Mouse (Mus musculus) midbrain, embryonic 15.5 days (tissue): ENCODE data around the gene Emx1. TPM values are rescaled to one million over a fixed set of nuclear protein-coding genes. Genes with fewer than 3 reads are reported as not detected.

Experiments used
- ATAC-seq: fragments of 200-750 bp; cut with Nextera tagmentation; replicated peaks from 2 replicates; pipeline ENCODE4 v1.8.0; 2017; ENCODE audit warnings: moderate TSS enrichment
- H3K27ac ChIP-seq: fragments of 300-500 bp; sonication (generic); 2 replicates; pipeline ENCODE4 v1.5.1; 2015; ENCODE audit warnings: mild to moderate bottlenecking, inconsistent platforms
- H3K27me3 ChIP-seq: fragments of 300-500 bp; sonication (generic); replicated peaks from 2 replicates; pipeline ENCODE4 v1.6.1; 2015; ENCODE audit warnings: inconsistent platforms
- H3K36me3 ChIP-seq: fragments of 300-500 bp; sonication (generic); replicated peaks from 2 replicates; pipeline ENCODE4 v1.6.1; 2015; ENCODE audit warnings: inconsistent platforms
- H3K4me1 ChIP-seq: fragments of 300-500 bp; sonication (generic); 2 replicates; pipeline ENCODE4 v1.6.1; 2015; ENCODE audit warnings: inconsistent platforms
- H3K4me2 ChIP-seq: fragments of 300-500 bp; sonication (generic); 2 replicates; pipeline ENCODE4 v1.6.1; 2015; ENCODE audit warnings: inconsistent platforms, mild to moderate bottlenecking, moderate library complexity
- H3K4me3 ChIP-seq: fragments of 300-500 bp; sonication (generic); 2 replicates; pipeline ENCODE4 v1.5.1; 2015; ENCODE audit warnings: mild to moderate bottlenecking, inconsistent platforms
- H3K9ac ChIP-seq: fragments of 300-500 bp; sonication (generic); 2 replicates; pipeline ENCODE4 v1.6.1; 2015; ENCODE audit warnings: mild to moderate bottlenecking, inconsistent platforms
- H3K9me3 ChIP-seq: fragments of 300-500 bp; sonication (generic); 2 replicates; pipeline ENCODE4 v1.6.1; 2016; ENCODE audit warnings: inconsistent platforms
- WGBS: fragments of 180-500 bp; shearing (Covaris S2); methylation state at CpG from one replicate; pipeline ENCODE4 v1.1.7; 2015; ENCODE audit warnings: mixed read lengths; 5-methylcytosine and 5-hydroxymethylcytosine counted together
- polyA plus RNA-seq: library from polyadenylated mRNA; unstranded; fragments of >200 nt; fragmentation: Nextera tagmentation; extraction: Ambion mirVana; gene quantifications from 2 replicates; pipeline ENCODE4 v1.2.1, GENCODE M21; 2015

Emx1 gene
- polyA plus RNA-seq, 1 experiment from 2014 or later: 1.4 TPM

DNA sequence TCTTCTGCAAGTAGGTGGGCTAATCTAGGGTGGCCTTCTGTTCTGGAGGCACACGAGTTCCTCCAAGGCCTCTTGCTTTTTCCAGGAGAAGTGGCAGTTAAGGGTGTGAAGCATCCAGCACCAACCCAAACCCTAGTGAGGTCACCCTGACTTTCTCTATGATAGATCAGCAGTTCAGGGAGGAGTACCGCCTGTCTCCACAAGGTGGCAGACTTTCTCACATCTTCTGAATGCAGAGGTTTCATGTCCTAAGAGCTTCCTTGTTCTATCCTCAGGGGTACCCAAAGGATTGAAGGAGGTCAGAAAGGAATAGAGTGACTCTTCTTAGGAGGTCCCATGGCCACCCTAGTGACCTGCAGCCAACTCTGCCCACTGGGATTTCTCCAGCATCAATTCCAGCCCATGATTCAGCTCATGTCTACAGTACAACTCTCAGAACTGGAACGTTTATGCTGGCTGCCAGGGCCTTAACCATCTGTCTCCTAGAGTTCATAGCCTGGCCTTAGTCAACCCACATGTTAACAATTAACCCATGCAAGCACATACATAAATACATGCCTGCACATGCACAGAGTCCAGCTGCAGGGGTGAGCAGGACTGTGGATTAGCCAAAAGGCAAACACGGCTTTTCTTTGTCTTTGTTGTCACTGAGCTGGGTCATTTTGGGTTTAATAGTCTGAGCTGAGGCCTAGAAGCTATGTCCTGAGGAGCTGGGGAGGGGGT is 26.9 kb upstream of the Emx1 start:
- H3K27me3 ChIP-seq: no peaks in the 10 kb centered on the region

DNA sequence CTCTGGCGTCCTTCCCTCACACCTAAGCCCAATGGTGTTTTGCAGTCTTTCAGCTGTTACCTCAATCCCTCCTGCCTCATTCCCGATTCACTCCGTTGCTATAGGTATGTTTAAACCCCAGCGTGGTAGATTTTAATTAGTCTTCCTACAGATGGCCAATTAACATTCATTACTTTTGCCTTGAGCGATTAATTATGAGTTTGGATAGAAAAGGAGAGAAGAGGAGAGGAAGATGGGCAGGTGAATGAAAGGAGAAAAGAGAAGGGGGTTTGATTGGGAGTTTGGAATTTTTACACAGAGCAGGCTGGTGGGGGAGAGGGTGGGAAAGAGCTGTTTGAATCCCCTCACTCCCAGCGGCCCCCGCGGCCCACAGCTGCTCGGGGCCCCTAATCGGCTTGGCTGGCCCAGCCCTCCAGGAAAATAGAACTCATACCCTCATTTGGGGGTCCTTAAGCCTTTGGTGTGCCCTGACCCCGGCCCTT is 21.8 kb upstream of the Emx1 start:
- H3K27me3 ChIP-seq: no peaks in the 10 kb centered on the region
- no peaks in the 10 kb centered on the region for H3K9me3 ChIP-seq
- H3K4me1 ChIP-seq: peaks cover 9% of the 10 kb centered on the region
- H3K27ac ChIP-seq: 0 out of 2 replicates have a peak overlapping the region, but pooled peaks have one; percentile 38
- H3K9ac ChIP-seq: no peak overlapping the region
- no peak overlapping the region for H3K4me3 ChIP-seq
- no peak overlapping the region for H3K4me2 ChIP-seq
- no peaks in the 10 kb centered on the region for H3K36me3 ChIP-seq
- 28% methylated on average over 11 of the region's 11 CpGs for WGBS
- ATAC-seq: no peak

More for the DNA sequence above, 26.9 kb upstream of the Emx1 start:
- Histone ChIP-seq H3K27ac (no peak overlapping the region), H3K4me3 (no peak overlapping the region), H3K4me2 (no peak overlapping the region), H3K9me3 (no peaks in the 10 kb centered on the region), H3K9ac (no peak overlapping the region), H3K4me1 (peaks cover 4% of the 10 kb centered on the region), H3K36me3 (no peaks in the 10 kb centered on the region)
- no peak for ATAC-seq
- WGBS: 36% methylated on average over 4 of the region's 4 CpGs

DNA sequence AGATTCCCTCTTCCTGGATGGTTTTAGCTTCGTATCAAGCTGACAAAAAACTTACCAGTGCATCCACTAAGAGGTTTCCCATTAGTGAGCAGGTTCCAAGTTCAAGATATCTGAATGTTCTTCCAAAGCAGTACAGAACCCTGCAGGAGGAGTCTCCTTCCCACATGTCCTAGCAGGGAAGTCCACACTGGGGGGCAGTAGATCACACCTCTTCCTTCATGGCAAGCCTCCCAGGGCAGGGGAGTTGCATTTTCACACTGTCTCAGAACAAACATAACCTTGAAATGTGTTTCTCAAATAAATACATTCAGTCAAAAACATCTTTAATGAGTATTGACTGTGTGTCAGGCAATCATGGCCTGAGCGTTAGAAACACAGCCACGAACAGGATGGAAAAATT is 7.7 kb upstream of the Emx1 start:
- ATAC-seq: no peak
- Histone ChIP-seq H3K36me3 (no peaks in the 10 kb centered on the region), H3K27ac (no peak overlapping the region)

DNA sequence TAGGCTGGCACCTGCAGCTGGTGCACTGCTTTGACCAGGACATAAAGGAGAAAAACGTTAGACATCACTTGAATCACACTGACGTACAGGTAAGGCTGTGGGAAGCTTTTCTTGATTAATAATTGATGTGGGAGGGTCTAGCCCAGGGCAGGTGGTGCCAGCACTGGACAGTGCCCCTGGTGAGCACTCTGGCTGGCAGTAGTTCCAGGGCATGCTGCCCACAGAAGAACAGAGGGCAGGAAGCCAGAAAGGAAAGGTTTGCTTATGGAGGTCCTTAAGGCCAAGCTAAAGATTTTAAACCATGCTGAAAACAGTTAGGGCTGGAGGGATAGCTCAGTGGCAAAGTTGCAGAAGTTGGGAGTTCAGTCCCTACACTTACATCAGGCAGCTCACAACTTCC is 7.2 kb upstream of the Emx1 start:
- WGBS: 70% methylated on average over 2 of the region's 2 CpGs
- Histone ChIP-seq H3K27me3 (peaks cover 11% of the 10 kb centered on the region), H3K4me3 (no peak overlapping the region), H3K36me3 (no peaks in the 10 kb centered on the region), H3K9ac (no peak overlapping the region), H3K4me1 (no peaks in the 10 kb centered on the region), H3K27ac (no peak overlapping the region), H3K9me3 (no peaks in the 10 kb centered on the region), H3K4me2 (no peak overlapping the region)
- no peak for ATAC-seq

More for the DNA sequence above, 7.7 kb upstream of the Emx1 start:
- 79% methylated on average over 3 of the region's 3 CpGs for WGBS
- peaks cover 9% of the 10 kb centered on the region for H3K27me3 ChIP-seq
- no peak overlapping the region for H3K9ac ChIP-seq
- H3K4me1 ChIP-seq: no peaks in the 10 kb centered on the region
- no peak overlapping the region for H3K4me2 ChIP-seq
- H3K4me3 ChIP-seq: no peak overlapping the region
- no peaks in the 10 kb centered on the region for H3K9me3 ChIP-seq

DNA sequence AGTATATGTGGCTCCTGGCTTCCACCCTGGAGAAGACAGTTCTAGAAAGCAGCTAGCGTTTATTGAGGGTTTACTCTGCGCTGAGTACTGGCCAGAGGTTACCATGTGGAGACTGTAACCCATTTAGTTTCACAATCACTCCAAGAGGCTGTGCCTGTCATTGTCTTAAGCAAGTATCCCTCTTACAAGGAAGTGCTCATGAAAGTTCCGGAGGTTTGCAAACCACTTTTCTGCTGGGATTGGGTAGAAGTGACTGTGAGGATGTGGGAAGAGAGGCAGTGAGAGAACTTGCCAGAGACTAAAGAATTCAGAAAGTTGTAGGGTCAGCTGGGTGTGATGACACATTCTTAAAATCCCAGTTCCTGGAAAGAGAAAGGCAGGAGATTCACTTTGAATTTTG is 3.3 kb upstream of the Emx1 start:
- 59% methylated on average over 3 of the region's 3 CpGs for WGBS
- H3K27ac ChIP-seq: no peak overlapping the region
- H3K4me3 ChIP-seq: no peak overlapping the region
- ATAC-seq: no peak
- H3K4me2 ChIP-seq: no peak overlapping the region
- H3K36me3 ChIP-seq: no peaks in the 10 kb centered on the region
- no peaks in the 10 kb centered on the region for H3K9me3 ChIP-seq
- H3K27me3 ChIP-seq: peaks cover 35% of the 10 kb centered on the region
- H3K9ac ChIP-seq: no peak overlapping the region
- H3K4me1 ChIP-seq: peaks cover 30% of the 10 kb centered on the region

DNA sequence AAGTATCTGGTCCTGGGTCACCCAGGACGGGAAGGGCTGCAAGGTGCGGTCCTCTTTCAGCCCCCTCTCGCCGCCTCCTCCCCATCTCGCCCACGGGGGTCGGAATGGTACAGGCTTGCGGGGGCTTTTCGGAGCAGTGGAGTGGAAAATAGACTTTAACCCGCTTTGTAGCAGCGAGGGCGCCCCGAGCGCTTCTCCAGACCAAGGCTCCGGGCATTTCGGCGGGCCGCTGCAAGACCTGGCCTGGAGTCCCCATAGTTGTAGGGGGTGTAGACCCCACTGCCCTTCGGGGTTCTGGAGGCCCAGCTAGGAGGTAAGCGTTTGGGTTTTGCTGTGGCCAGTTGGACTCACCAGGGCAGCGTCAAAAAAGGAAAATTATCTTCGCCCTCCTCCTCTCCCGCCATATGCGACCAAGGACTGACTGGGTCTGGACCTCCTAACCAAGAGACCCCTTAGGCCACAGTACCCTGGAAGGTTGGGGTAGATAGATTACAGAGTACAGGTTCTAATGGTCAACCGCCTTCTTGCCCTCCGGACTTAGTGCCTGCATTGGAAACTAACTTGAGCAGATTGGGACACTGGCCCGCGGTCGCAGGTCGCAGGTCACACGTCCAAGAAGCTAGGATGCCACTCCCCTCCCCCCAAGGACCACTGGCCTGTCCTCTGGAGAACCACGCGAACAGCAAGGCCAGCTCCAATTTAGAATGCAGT is 1.1 kb upstream of the Emx1 start:
- Histone ChIP-seq H3K27ac (no peak overlapping the region), H3K9me3 (no peaks in the 10 kb centered on the region), H3K4me1 (peaks cover 43% of the 10 kb centered on the region), H3K27me3 (peaks cover 44% of the 10 kb centered on the region), H3K4me2 (peak overlapping the region; percentile 32), H3K4me3 (peak overlapping the region; percentile 38), H3K36me3 (no peaks in the 10 kb centered on the region), H3K9ac (no peak overlapping the region)
- no peak for ATAC-seq
- 2% methylated on average over 33 of the region's 33 CpGs for WGBS

DNA sequence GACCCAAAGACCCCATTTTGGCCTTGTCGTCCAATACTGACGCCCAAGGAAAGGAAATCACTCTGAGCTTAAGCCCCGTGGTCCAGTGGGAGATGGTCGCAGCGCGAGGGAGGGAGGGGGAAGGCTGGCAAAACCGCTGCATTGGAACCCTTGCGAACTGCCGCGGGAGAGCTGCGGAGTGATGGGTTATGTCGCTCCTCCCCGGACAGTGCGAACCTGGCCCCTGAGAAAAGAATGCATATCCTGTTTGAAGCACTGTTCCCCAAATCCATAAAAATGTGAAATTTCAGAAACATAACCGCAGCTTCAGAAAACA is 536 bp upstream of the Emx1 start:
- Histone ChIP-seq H3K27ac (no peak overlapping the region), H3K9ac (no peak overlapping the region), H3K4me2 (peak overlapping the region; percentile 3; the same call in 1 of the 2 replicates), H3K27me3 (peaks cover 49% of the 10 kb centered on the region), H3K9me3 (no peaks in the 10 kb centered on the region), H3K4me3 (peak overlapping the region; percentile 38; the same call in 1 of the 2 replicates), H3K4me1 (peaks cover 43% of the 10 kb centered on the region), H3K36me3 (no peaks in the 10 kb centered on the region)
- ATAC-seq: no peak
- WGBS: 1% methylated on average over 15 of the region's 15 CpGs

DNA sequence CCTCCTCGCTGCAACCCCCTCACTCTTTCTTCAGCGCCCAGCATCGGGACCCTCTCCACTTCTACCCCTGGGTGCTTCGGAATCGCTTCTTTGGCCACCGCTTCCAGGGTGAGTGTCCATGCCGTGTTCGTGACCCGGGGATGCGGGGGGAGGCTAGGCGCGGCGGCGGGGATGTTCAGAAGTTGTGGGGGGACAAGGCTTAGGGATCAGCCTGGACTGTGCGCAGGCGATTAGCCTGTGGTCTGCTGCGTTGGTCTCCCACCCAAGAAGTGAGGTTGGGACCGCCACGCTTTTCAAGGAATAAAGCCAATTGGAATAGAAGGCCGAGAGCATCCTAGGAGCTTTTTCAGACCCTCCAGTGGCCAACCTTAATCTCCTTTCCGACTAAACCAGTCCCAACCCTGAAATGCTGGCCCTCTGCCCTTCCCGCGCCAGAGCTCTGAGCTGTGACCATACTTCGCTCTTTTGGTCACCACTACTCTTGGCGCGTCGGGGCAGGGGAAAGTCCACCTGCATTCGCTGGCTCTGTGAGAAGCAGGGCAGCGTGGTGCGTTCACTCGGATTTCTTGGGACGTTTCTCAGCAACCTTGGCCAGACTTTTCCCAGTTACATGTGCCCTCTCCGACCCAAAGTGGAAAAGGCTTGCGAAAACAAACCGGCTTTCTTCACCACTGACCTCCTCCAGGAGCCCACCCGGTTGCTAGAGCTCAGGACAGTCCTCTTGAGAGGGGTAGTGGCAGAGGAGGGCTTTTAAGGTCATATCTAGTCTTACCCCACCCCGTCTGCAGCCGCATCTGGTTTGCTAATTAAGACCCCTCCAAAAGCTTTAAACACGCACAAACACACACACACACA is 1.2 kb downstream of the Emx1 start:
- H3K4me2 ChIP-seq: peak overlapping the region; percentile 87
- no peak overlapping the region for H3K9ac ChIP-seq
- no peak overlapping the region for H3K27ac ChIP-seq
- no peaks in the 10 kb centered on the region for H3K36me3 ChIP-seq
- peaks cover 67% of the 10 kb centered on the region for H3K27me3 ChIP-seq
- H3K4me3 ChIP-seq: peak overlapping the region; percentile 38
- no peak for ATAC-seq
- H3K4me1 ChIP-seq: peaks cover 43% of the 10 kb centered on the region
- WGBS: under 1% methylated on average over 39 of the region's 39 CpGs
- no peaks in the 10 kb centered on the region for H3K9me3 ChIP-seq

DNA sequence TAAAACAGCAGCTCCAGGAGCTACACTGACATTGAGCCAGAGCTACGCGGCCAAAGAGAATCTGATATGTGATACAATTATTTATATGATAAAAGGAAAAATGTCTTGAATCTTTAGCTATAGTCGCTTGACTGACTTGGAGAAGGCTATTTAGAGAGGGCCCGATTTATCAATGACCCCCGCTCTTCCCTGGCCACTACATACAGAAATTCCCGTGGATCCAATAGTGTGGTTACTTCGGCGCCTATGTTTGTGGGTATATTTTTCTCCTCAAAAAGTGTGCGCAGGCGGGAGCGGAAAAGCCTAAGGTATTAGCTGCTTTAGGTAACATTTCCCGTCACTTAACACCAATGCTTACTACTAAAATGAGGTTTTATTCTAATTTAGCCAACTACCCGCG is 2.1 kb downstream of the Emx1 start:
- H3K27ac ChIP-seq: no peak overlapping the region
- H3K4me1 ChIP-seq: peaks cover 50% of the 10 kb centered on the region
- H3K27me3 ChIP-seq: peaks cover 69% of the 10 kb centered on the region
- H3K36me3 ChIP-seq: no peaks in the 10 kb centered on the region
- ATAC-seq: no peak
- no peak overlapping the region for H3K4me3 ChIP-seq
- H3K9me3 ChIP-seq: no peaks in the 10 kb centered on the region
- 5% methylated on average over 14 of the region's 14 CpGs for WGBS
- no peak overlapping the region for H3K9ac ChIP-seq
- no peak overlapping the region for H3K4me2 ChIP-seq

DNA sequence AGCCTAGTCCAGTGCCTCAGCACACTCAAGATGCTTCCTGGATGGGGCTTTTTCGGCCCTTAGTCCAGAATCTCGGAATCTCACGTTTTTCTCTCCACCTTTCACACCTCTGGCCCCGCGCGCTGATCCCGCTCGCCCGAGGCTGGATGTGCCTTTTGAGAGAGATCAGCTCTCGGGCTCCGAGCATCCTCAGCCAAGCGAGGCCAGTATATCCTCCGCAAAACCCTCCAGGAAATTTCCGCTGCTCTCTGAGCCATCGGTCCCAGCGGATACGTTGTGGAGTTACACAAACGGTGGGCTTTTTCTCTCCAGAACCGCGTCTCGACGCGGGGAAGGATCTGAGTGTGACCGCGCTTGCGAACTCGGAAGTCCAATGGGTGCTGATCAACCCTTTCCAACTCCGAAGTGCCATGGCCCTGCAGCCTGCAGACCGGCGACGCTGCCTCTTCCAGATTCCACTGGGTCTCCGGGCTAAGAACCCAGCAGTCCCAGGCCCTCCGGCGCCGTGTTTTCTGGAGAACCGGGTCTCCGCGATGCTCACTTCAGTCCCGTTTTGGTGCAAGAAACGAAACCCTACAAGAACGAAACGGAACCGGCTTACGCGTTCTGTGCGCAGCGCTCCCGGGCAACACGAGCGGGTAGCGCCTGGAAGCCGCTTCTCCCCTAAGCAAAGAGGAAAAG is 2.8 kb downstream of the Emx1 start:
- under 1% methylated on average over 52 of the region's 52 CpGs for WGBS
- no peak for ATAC-seq
- peak overlapping the region; percentile 40 for H3K4me2 ChIP-seq
- no peaks in the 10 kb centered on the region for H3K9me3 ChIP-seq
- peaks cover 72% of the 10 kb centered on the region for H3K27me3 ChIP-seq
- no peak overlapping the region for H3K9ac ChIP-seq
- peaks cover 50% of the 10 kb centered on the region for H3K4me1 ChIP-seq
- H3K4me3 ChIP-seq: peak overlapping the region; percentile 25
- H3K27ac ChIP-seq: no peak overlapping the region
- H3K36me3 ChIP-seq: no peaks in the 10 kb centered on the region

DNA sequence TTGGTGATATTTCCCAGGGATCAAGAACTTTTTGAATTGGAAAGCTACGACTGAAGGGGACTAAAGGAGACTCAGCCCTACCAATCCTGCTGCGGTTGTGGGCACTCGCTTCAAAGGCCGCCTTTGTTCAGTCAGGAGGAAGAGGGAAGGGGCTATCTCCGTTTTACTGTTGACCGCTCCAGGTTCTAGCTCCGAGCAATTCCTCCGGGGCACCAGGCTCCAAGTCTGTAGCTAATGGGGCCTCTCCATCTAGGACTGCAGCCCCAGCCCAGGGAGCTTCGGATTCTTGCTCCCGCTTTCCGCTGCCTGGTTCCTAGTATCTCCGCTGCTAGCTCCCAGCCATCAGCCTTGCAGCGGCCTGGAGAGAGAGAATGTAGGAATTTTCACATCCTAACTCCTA is 3.4 kb downstream of the Emx1 start:
- H3K27me3 ChIP-seq: peaks cover 71% of the 10 kb centered on the region
- H3K4me1 ChIP-seq: peaks cover 50% of the 10 kb centered on the region
- peak overlapping the region; percentile 40 for H3K4me2 ChIP-seq
- no peak for ATAC-seq
- H3K9me3 ChIP-seq: no peaks in the 10 kb centered on the region
- no peak overlapping the region for H3K27ac ChIP-seq
- peak overlapping the region; percentile 25 for H3K4me3 ChIP-seq
- no peak overlapping the region for H3K9ac ChIP-seq
- WGBS: 2% methylated on average over 13 of the region's 13 CpGs
- H3K36me3 ChIP-seq: no peaks in the 10 kb centered on the region
